Mouse (Mus musculus): ENCODE measurements around the gene Cyfip2. TPM values are rescaled to one million over a fixed set of nuclear protein-coding genes. Genes with fewer than 3 reads are reported as not detected.

Gene Cyfip2
- polyA plus RNA-seq, 1 experiment from 2014 or later = 17.7 TPM

- WGBS = 30% methylated on average over 7 of the region's 7 CpGs
- no peak overlapping the region for H3K4me2 ChIP-seq (replicated peaks; ENCODE audit: low read depth, low read length)
- H3K4me3 ChIP-seq (ENCODE audit: low read length) = no peak overlapping the region
- H3K9me3 ChIP-seq (ENCODE audit: low read length) = no peaks in the 10 kb centered on the region
- no peaks in the 10 kb centered on the region for H3K4me1 ChIP-seq (ENCODE audit: insufficient read depth, low read length)
- H3K27ac ChIP-seq (ENCODE audit: low read length) = no peak overlapping the region
- peak; percentile 72; the same call in 1 of the 2 replicates for ATAC-seq (ENCODE audit: low FRiP score, low TSS enrichment)
- peaks cover 4% of the 10 kb centered on the region; the same call in 1 of the 2 replicates for H3K36me3 ChIP-seq (ENCODE audit: insufficient read depth, low read length)
- no peak overlapping the region for H3K9ac ChIP-seq (replicated peaks; ENCODE audit: low read length)
- no peaks in the 10 kb centered on the region for H3K27me3 ChIP-seq (ENCODE audit: insufficient read depth, low read length)
These were observed 43.7 kb downstream of the Cyfip2 start for GRCm38 (mm10) chr11:46268991-46269390.

GRCm38 (mm10) chr11:46265031-46265786 lies 47.5 kb downstream of the Cyfip2 start:
- Histone ChIP-seq H3K4me1 (ENCODE audit: insufficient read depth, low read length) (no peaks in the 10 kb centered on the region), H3K4me2 (replicated peaks; ENCODE audit: low read depth, low read length) (no peak overlapping the region), H3K9ac (replicated peaks; ENCODE audit: low read length) (no peak overlapping the region), H3K4me3 (ENCODE audit: low read length) (no peak overlapping the region), H3K27me3 (ENCODE audit: insufficient read depth, low read length) (no peaks in the 10 kb centered on the region), H3K27ac (ENCODE audit: low read length) (no peak overlapping the region), H3K36me3 (ENCODE audit: insufficient read depth, low read length) (peaks cover 6% of the 10 kb centered on the region; the same call in 1 of the 2 replicates), H3K9me3 (ENCODE audit: low read length) (no peaks in the 10 kb centered on the region)
- WGBS = 86% methylated on average over 11 of the region's 11 CpGs
- no peak for ATAC-seq (ENCODE audit: low FRiP score, low TSS enrichment)

- Histone ChIP-seq H3K9me3 (ENCODE audit: low read length) (no peaks in the 10 kb centered on the region), H3K9ac (replicated peaks; ENCODE audit: low read length) (no peak overlapping the region), H3K36me3 (ENCODE audit: insufficient read depth, low read length) (peaks cover 6% of the 10 kb centered on the region; the same call in 1 of the 2 replicates), H3K27ac (ENCODE audit: low read length) (no peak overlapping the region), H3K4me1 (ENCODE audit: insufficient read depth, low read length) (no peaks in the 10 kb centered on the region), H3K4me2 (replicated peaks; ENCODE audit: low read depth, low read length) (no peak overlapping the region), H3K27me3 (ENCODE audit: insufficient read depth, low read length) (no peaks in the 10 kb centered on the region), H3K4me3 (ENCODE audit: low read length) (no peak overlapping the region)
- 74% methylated on average over 3 of the region's 3 CpGs for WGBS
- ATAC-seq (ENCODE audit: low FRiP score, low TSS enrichment) = no peak
These were observed 48.1 kb downstream of the Cyfip2 start for GRCm38 (mm10) chr11:46264584-46264983.

GRCm38 (mm10) chr11:46263291-46263690 lies 49.4 kb downstream of the Cyfip2 start:
- H3K36me3 ChIP-seq (ENCODE audit: insufficient read depth, low read length) = peaks cover 6% of the 10 kb centered on the region; the same call in 1 of the 2 replicates
- no peak overlapping the region for H3K27ac ChIP-seq (ENCODE audit: low read length)
- 86% methylated on average over 11 of the region's 11 CpGs for WGBS
- no peak overlapping the region for H3K9ac ChIP-seq (replicated peaks; ENCODE audit: low read length)
- no peaks in the 10 kb centered on the region for H3K4me1 ChIP-seq (ENCODE audit: insufficient read depth, low read length)
- ATAC-seq (ENCODE audit: low FRiP score, low TSS enrichment) = no peak
- H3K9me3 ChIP-seq (ENCODE audit: low read length) = no peaks in the 10 kb centered on the region
- H3K4me3 ChIP-seq (ENCODE audit: low read length) = no peak overlapping the region
- H3K4me2 ChIP-seq (replicated peaks; ENCODE audit: low read depth, low read length) = no peak overlapping the region
- no peaks in the 10 kb centered on the region for H3K27me3 ChIP-seq (ENCODE audit: insufficient read depth, low read length)

- no peak overlapping the region for H3K27ac ChIP-seq (ENCODE audit: low read length)
- H3K4me3 ChIP-seq (ENCODE audit: low read length) = no peak overlapping the region
- H3K4me1 ChIP-seq (ENCODE audit: insufficient read depth, low read length) = no peaks in the 10 kb centered on the region
- no peak for ATAC-seq (ENCODE audit: low FRiP score, low TSS enrichment)
- no peaks in the 10 kb centered on the region for H3K27me3 ChIP-seq (ENCODE audit: insufficient read depth, low read length)
- H3K9me3 ChIP-seq (ENCODE audit: low read length) = no peaks in the 10 kb centered on the region
- H3K36me3 ChIP-seq (ENCODE audit: insufficient read depth, low read length) = peaks cover 6% of the 10 kb centered on the region; the same call in 1 of the 2 replicates
- no peak overlapping the region for H3K9ac ChIP-seq (replicated peaks; ENCODE audit: low read length)
- WGBS = 54% methylated on average over 3 of the region's 3 CpGs
- H3K4me2 ChIP-seq (replicated peaks; ENCODE audit: low read depth, low read length) = no peak overlapping the region
These were observed 49.8 kb downstream of the Cyfip2 start for GRCm38 (mm10) chr11:46262854-46263253.

GRCm38 (mm10) chr11:46258749-46259148 lies 53.9 kb downstream of the Cyfip2 start:
- no peak overlapping the region for H3K4me2 ChIP-seq (replicated peaks; ENCODE audit: low read depth, low read length)
- H3K4me3 ChIP-seq (ENCODE audit: low read length) = no peak overlapping the region
- no peak overlapping the region for H3K9ac ChIP-seq (replicated peaks; ENCODE audit: low read length)
- 82% methylated on average over 8 of the region's 8 CpGs for WGBS
- H3K4me1 ChIP-seq (ENCODE audit: insufficient read depth, low read length) = no peaks in the 10 kb centered on the region
- peak; percentile 54; the same call in 1 of the 2 replicates for ATAC-seq (ENCODE audit: low FRiP score, low TSS enrichment)
- H3K9me3 ChIP-seq (ENCODE audit: low read length) = peaks cover 3% of the 10 kb centered on the region; the same call in 1 of the 2 replicates
- no peaks in the 10 kb centered on the region for H3K27me3 ChIP-seq (ENCODE audit: insufficient read depth, low read length)
- no peak overlapping the region for H3K27ac ChIP-seq (ENCODE audit: low read length)
- peaks cover 12% of the 10 kb centered on the region for H3K36me3 ChIP-seq (ENCODE audit: insufficient read depth, low read length)

GRCm38 (mm10) chr11:46258207-46258606 lies 54.5 kb downstream of the Cyfip2 start:
- H3K4me1 ChIP-seq (ENCODE audit: insufficient read depth, low read length) = no peaks in the 10 kb centered on the region
- ATAC-seq (ENCODE audit: low FRiP score, low TSS enrichment) = no peak
- peaks cover 3% of the 10 kb centered on the region; the same call in 1 of the 2 replicates for H3K9me3 ChIP-seq (ENCODE audit: low read length)
- 76% methylated on average over 4 of the region's 4 CpGs for WGBS
- H3K27ac ChIP-seq (ENCODE audit: low read length) = no peak overlapping the region
- no peak overlapping the region for H3K4me3 ChIP-seq (ENCODE audit: low read length)
- no peak overlapping the region for H3K4me2 ChIP-seq (replicated peaks; ENCODE audit: low read depth, low read length)
- H3K36me3 ChIP-seq (ENCODE audit: insufficient read depth, low read length) = peaks cover 12% of the 10 kb centered on the region
- no peak overlapping the region for H3K9ac ChIP-seq (replicated peaks; ENCODE audit: low read length)
- H3K27me3 ChIP-seq (ENCODE audit: insufficient read depth, low read length) = no peaks in the 10 kb centered on the region

- ATAC-seq (ENCODE audit: low FRiP score, low TSS enrichment) = no peak
- Histone ChIP-seq H3K4me1 (ENCODE audit: insufficient read depth, low read length) (no peaks in the 10 kb centered on the region), H3K4me2 (replicated peaks; ENCODE audit: low read depth, low read length) (no peak overlapping the region), H3K27me3 (ENCODE audit: insufficient read depth, low read length) (no peaks in the 10 kb centered on the region), H3K9ac (replicated peaks; ENCODE audit: low read length) (no peak overlapping the region), H3K27ac (ENCODE audit: low read length) (no peak overlapping the region), H3K4me3 (ENCODE audit: low read length) (no peak overlapping the region), H3K9me3 (ENCODE audit: low read length) (peaks cover 3% of the 10 kb centered on the region; the same call in 1 of the 2 replicates), H3K36me3 (ENCODE audit: insufficient read depth, low read length) (peaks cover 6% of the 10 kb centered on the region)
- 98% methylated on average over 2 of the region's 2 CpGs for WGBS
These were observed 57.4 kb downstream of the Cyfip2 start for GRCm38 (mm10) chr11:46255291-46255690.

GRCm38 (mm10) chr11:46251994-46252393 lies 60.7 kb downstream of the Cyfip2 start:
- H3K9ac ChIP-seq (replicated peaks; ENCODE audit: low read length) = no peak overlapping the region
- no peaks in the 10 kb centered on the region for H3K4me1 ChIP-seq (ENCODE audit: insufficient read depth, low read length)
- H3K27ac ChIP-seq (ENCODE audit: low read length) = no peak overlapping the region
- peaks cover 4% of the 10 kb centered on the region for H3K36me3 ChIP-seq (ENCODE audit: insufficient read depth, low read length)
- H3K27me3 ChIP-seq (ENCODE audit: insufficient read depth, low read length) = no peaks in the 10 kb centered on the region
- WGBS = 27% methylated on average over 7 of the region's 7 CpGs
- H3K9me3 ChIP-seq (ENCODE audit: low read length) = peaks cover 2% of the 10 kb centered on the region; the same call in 1 of the 2 replicates
- H3K4me2 ChIP-seq (replicated peaks; ENCODE audit: low read depth, low read length) = no peak overlapping the region
- no peak overlapping the region for H3K4me3 ChIP-seq (ENCODE audit: low read length)
- ATAC-seq (ENCODE audit: low FRiP score, low TSS enrichment) = peak; percentile 31; the same call in 1 of the 2 replicates

- 83% methylated on average over 3 of the region's 3 CpGs for WGBS
These were observed 64.3 kb downstream of the Cyfip2 start for GRCm38 (mm10) chr11:46248352-46248751.

More at GRCm38 (mm10) chr11:46248352-46248751, 64.3 kb downstream of the Cyfip2 start:
- Histone ChIP-seq H3K27ac (ENCODE audit: low read length) (no peak overlapping the region), H3K27me3 (ENCODE audit: insufficient read depth, low read length) (no peaks in the 10 kb centered on the region), H3K9ac (replicated peaks; ENCODE audit: low read length) (no peak overlapping the region), H3K4me3 (ENCODE audit: low read length) (no peak overlapping the region), H3K9me3 (ENCODE audit: low read length) (no peaks in the 10 kb centered on the region), H3K4me2 (replicated peaks; ENCODE audit: low read depth, low read length) (no peak overlapping the region), H3K36me3 (ENCODE audit: insufficient read depth, low read length) (no peaks in the 10 kb centered on the region), H3K4me1 (ENCODE audit: insufficient read depth, low read length) (no peaks in the 10 kb centered on the region)
- no peak for ATAC-seq (ENCODE audit: low FRiP score, low TSS enrichment)
